Mouse (Mus musculus) heart, adult 18-20 months (tissue): ENCODE data around the gene Kcnn1. TPM values are rescaled to one million over a fixed set of nuclear protein-coding genes. Genes with fewer than 3 reads are reported as not detected.
"Not testable (repeated sequence)": the region's sequence is repeated elsewhere in the genome, so short reads cannot be mapped to it uniquely, and the experiment has no call there.

ENCODE experiments used
- DNase-seq, 2 experiments: peaks; one replicate each; pipeline ENCODE4 v3.0.0; 2021 to 2022; ENCODE audit warnings: mixed read lengths in 1 of 2
- total RNA-seq, 2 experiments: library from RNA; stranded (reverse); gene quantifications; 2 replicates each; pipeline ENCODE4 v1.2.3; 2021

Gene Kcnn1
- total RNA-seq, 2 experiments from 2014 or later, result 13.7 to 14.4 TPM

DNA sequence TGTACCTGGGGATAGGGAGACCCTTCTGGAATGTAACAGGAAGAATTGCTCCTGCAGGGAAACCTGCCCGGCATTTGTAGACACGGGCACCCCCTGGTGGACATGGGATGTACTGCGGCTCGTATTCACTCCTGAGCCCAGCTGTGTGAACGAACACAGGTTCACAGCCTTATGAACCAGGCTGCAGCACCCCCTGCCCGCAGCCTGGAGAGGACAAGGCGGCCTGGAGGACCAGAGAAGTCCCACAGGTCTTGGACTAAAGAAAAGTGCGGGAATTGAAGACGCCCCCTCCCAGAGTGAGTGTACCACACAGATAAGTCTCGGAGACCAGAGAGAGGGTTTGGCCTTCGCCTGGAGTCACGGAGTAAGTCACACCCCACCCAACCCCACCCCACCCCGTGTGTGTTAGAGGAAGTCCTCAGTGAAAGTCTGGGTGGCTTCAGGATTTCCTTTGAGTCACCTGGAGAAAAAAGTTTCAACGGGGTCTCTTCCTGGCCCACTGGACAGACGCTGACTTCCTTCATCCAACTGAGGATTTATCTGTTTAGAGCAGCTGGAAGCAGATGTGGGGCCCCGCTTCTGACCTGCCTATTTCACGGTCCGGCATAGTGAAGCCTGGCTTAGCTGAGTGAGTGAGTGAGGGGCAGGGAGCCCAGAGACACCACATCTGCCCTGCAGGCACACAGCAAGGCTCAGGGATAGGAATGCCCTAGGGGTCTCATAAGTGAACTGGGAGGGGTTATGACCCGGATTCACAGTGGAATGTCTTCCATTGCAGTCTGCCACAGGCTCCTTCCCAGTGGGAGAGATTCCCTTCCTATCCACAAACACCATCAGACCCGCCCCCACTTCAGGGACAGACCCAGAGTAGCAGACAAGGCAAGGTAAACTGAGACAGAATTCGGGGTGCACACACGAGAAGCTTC is 21.6 kb downstream of the Kcnn1 start:
- DNase-seq, result peak; percentile 88 to 98

GRCm38 (mm10) chr8:70840590-70840989 is 22.5 kb downstream of the Kcnn1 start:
- no peak for DNase-seq

DNA sequence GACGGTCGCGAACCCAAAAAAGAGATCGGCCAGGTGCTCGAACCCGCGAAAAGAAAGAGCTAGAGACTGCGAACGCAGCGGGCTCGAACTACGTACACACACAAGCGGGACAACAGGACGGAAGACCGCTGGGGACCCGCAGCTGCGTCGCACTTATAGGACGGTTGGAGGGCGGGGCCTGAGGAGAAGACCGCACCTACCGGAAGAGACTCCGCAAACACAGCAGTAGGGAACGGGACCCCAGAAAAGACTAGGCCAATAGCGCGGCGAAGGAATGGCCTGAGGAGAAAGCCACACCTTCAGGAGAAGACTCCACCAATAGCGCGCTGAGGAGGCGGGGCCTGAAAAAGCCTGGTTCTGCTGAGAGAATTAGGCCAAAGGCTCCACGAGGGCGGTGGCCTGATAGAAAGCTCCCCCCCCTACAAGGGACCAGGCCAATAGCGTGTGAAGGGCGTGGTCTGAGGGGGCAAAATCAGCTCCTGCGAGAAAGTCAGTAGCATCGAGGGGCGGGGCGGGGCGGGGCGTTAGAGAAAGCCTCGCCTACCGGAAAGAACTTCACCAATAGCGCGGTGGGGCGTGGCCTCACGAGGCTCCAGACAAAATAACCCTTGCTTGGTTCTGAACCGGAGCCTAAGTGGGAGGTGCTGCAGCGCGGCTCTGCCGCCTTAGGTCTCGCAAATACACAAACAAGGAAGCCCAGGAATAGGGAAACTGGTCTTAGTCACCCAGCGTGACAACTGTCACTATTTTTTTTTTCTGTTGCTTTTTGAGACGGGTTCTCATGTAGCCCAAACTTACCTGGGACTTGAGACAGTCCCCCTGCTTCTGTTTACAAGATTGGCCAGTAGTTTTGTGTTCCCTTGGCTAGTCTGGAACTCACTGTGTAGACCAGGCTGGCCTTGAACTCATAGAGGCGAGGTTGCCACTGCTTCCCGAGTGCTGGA is 23.4 kb downstream of the Kcnn1 start, which contains the start of gene Arrdc2:
TSS of gene Arrdc2 (minus strand) at position 313 of the 944 bp plus-strand sequence.
- peak; percentile 98 to 100 for DNase-seq

- peak; percentile 47 to 62 for DNase-seq
Measured at GRCm38 (mm10) chr8:70838654-70839407, 24.2 kb downstream of the Kcnn1 start.

DNA sequence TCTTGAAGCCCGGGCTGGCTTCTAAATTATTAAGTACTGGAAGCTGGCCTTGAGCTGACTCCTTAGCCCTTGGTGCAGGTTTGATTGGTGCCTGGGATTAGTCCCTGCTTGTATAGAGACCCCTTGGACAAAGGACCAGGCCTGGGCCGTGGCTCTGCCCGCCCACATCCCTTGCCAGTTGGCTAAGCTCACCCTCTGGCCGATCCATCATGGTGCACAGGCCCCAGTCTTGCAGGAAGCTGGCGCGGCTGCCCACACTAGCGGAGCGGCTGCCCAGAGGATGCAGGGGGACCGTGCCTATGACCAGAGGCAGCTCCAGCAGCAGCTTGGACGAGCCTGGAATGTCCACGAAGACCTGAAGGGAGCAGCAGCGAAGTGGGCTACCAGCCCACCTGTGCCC is 26.4 kb downstream of the Kcnn1 start:
- no peak for DNase-seq

DNA sequence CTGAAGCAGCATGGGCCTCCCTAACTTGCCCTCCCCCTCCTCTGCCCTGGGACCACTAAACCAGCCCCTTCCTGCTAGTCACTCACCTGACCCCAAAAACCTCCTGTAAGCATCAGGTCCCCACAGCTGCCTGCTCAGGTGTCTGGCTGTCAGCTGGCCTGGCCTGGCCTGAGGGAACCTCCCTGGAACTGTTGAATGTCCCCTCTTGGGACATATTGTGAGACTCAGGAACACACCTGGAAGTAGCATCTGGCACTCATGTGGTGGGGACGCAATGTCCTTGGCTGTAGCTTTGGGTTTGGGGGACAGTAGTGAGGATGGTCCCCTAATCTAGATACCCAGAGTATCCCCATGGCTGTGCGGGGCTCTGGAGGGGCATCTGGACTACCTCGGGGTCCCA is 29.0 kb downstream of the Kcnn1 start:
- peak; percentile 33 to 48 for DNase-seq

DNA sequence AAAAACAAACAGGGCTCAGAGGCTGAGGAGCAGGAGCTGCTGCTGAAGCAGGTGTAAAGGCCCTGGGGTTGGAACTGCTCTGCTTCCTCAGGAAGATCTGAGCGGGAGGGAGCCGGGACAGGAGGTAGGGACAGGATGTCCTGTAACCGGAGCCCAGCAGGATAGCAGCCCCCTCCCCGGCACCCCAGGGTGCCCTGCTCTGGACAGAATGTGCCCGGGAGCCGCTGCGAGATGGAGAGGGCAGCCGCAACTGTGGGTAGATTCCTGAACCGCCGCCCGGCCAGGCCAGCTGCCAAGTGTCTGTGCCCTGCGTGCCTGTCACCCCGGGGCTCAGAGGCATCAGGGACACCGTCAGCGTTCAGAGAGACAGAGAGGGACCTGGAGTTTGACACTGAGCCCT is 29.5 kb downstream of the Kcnn1 start:
- DNase-seq, result peak; percentile 89 to 91

GRCm38 (mm10) chr8:70833018-70833482 is 30.0 kb downstream of the Kcnn1 start:
- peak; percentile 54 to 68 for DNase-seq

DNA sequence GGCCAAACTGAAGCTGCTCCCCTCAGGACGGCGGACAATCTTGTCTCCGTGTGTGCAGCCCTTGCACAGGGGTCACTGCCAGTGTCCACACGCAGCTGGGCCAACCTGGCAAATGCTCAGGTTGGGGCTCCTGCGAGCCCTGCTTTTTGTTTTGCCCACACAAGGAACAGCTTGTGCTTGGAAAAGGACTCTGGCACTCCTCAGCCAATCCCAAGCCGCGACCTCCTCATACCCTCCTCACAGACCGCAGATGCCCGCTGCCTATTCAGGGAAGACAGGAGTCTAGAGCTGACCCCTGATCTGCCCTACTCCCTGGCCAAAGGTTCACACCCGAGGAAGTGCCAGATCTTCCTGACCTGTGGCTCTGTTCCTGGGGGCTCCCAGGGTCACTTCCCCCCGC is 30.7 kb downstream of the Kcnn1 start:
- DNase-seq, result peak; percentile 45 to 62

DNA sequence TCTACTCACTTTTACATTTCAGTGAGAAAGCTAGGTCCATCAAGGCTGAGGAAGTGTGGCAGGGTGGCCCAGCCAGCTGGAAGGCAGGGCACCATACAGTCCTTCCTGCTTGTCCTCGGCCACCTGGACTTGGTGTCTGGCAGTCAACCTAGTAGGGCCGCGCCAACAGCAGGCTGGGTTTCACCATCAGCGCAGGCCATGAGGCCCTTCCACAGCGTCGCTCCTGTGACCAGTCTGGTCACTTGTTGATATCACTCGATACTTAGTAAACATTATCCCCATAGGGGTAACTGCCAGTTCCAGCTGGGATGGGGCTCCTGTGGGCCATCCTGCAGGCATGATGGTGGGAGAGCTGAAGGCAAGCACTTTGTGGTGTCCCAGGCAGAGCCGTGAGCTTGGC is 31.5 kb downstream of the Kcnn1 start:
- no peak for DNase-seq

GRCm38 (mm10) chr8:70827796-70828195 is 35.3 kb downstream of the Kcnn1 start:
- DNase-seq, result no peak

DNA sequence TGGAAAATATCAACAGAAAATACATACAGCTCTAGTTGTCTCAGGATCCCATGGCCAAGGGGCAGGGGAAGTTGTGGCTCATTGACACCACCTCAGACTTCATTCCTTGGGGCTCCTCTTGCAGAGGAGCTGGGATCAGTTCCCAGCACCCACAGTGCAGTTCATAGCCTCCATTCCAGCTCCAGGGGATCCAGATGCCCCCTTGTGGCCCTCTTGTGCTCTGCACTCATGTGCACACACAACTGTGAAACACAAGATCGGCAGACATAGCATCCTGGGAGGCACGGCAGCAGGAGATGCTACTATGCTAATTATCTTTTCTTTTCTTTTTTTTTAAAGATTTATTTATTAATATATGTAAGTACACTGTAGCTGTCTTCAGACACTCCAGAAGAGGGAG is 36.0 kb downstream of the Kcnn1 start:
- DNase-seq, result no peak

DNA sequence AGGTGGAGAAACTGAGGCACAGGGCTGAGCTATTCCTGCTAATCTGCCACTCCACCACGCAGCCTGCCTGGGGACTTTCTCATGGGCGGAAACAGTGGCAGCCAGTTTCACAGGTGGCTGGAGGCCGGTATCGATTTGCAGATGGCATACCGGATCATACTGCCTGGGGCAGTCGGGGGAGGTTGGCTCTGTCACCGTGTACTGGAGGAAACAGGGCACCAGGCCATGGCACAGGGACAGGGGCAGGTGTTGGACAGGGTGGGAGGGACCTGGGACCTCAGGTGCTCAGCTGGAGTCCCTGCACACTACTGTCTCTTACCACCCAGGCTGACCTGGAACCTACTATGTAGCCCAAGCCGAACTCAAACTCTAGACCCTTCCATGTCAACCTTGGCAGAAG is 37.2 kb downstream of the Kcnn1 start:
- DNase-seq, result no peak

DNA sequence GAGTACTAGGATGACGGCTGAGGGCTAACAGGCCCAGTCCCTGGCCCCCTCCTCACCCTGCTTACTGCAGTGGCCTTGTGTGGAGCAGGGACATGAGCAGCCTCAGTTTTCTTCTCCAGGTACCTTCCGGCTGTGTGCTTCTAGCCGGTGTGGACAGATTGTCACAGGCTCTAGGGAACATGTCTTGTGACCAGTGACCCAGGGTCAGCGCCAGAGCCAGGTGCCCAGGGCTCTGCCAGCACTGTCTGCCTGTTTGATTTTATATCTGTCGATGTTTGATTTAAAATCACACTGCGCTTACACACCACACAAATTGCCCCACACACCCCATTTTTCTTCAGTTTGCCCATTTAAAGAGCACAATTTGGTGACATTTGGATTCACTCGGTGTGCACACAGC is 39.3 kb downstream of the Kcnn1 start:
- no peak for DNase-seq

GRCm38 (mm10) chr8:70822594-70822993 is 40.5 kb downstream of the Kcnn1 start:
- not testable (repeated sequence) for DNase-seq

DNA sequence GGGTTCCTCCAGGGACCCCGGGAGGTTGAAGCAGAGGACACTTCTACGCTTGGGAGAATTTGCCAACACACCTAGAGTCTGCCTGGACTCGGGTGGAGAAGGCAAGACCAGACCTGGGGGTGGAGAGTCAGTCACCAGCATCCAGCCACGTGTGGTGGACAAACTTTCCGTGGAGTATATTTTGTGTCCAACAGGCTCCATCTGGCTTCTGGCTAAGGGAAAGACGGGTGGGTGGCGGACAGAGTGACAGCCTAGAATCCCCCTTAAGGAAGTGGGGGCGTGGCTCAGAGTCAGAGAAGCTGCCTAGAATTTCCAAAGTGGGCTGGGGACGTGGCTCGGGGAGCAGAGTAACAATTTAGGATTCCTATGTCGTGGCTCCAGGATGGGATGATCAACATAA is 41.1 kb downstream of the Kcnn1 start:
- DNase-seq, result no peak

DNA sequence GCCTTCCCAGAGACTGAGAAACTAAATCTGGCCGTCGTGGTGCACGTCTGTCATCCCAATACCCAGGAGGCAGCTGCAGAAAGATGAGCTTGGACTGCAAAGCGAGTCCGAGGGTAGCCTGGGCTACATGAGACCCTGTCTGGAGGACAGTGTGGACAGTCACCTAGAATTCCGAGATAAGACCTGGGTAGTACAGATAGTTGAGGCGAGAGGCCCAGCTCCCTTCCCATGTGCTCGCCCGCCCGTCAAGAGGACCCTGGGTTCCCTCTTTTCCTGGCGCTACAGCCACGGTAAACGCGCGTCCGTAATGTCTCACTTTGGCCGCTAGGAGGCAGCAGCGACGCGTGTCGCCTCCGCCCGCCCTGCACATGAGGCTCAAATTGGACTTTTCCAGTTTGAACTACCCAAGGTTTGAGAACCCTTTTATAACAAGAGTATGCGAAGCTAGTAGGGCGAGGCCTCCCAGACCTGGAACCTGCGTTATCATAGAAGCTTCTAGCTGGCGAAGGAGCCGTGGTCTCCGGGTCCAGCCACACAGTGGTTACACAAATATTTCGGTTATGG is 41.6 kb downstream of the Kcnn1 start:
- peak; percentile 68 to 86 for DNase-seq

DNA sequence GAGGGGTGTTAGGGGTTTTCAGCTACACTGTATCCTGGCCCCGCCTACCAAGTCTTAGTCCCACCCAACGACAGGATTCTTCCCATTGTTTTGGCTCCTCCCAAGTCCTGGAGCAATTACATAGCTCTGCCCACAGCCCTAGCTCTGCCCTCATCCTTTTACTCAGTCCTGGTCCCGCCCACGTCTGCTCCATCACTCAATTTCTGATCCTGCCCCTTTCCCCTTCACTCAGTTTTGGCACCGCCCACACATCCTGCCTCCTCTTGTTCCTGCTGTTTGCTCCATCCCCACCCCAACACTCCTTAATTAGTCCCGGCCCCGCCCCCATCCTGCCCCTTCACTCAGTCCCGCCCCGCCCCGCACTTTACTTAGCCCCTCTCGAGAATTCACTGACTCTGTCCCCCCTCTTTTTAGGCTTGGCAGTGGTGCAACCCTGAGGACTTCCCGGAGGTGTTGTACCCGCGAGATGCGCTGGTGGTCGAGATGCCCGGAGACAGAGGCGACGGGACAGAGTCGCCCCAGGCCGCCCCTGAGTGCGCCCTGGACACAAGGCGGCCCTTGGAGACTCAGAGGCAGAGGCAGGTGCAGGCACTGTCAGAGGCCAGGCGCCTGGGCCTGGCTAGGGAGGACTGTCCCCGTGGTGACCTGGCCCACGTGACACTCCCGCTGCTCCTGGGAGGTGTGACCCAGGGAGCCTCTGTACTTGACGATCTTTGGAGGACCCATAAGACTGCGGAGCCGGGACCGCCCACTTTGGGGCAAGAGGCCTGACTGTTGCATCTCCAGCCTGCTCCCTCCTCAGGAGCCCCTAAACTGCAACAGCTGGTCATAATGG is 42.7 kb downstream of the Kcnn1 start:
- DNase-seq, result peak; percentile 73 to 89

GRCm38 (mm10) chr8:70816679-70817078 is 46.4 kb downstream of the Kcnn1 start:
- peak; percentile 44 to 47 for DNase-seq

DNA sequence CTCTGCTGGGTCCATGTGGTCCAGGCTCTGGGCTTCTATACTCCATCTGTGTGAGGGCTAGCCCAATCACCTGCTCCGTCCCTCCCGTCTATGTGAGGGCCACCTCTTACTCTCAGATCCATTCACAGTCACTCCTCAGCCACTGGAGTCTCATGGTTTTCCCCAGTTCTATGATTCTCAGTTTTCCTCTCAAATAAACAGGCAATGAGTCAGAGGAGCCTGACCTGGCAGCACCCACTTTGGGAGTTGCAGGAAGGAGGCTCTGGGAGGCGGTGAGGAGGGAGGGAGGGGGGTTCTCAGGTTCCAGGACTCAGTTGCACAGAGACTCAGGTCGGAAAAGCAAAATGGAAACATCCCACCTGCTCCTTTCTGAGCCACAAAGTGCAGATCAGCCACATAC is 50.2 kb downstream of the Kcnn1 start:
- DNase-seq, result no peak

GRCm38 (mm10) chr8:70812055-70812454 is 51.0 kb downstream of the Kcnn1 start:
- no peak for DNase-seq
